Comparison of ENCODE assay signal across 10 mouse cellular contexts in genomic region chr6:124718703-124719102, GRCm38 (mm10). TPM values are rescaled to one million over a fixed set of nuclear protein-coding genes. Genes with fewer than 3 reads are reported as not detected.
DNase-seq lines count a peak whose midpoint lies in the region; ATAC-seq lines count a peak whose summit lies in the region.
"Had no signal": no experiment of that assay in that cellular context is flagged by ENCODE, and none has a peak within 500 bp of the region (broad histone marks: within the 10 kb centered on the region; RNA-seq: fewer than 3 reads in every experiment).

No protein-coding gene starts in this region.

- no peaks in the 10 kb centered on the region for H3K27me3 ChIP-seq in hindbrain, embryonic 11.5 days (ENCODE audit: control insufficient read depth, insufficient read depth, low read length)
- H3K27me3 ChIP-seq in hindbrain, embryonic 14.5 days (ENCODE audit: control insufficient read depth, insufficient read depth, low read length) = no peaks in the 10 kb centered on the region
- no peaks in the 10 kb centered on the region for H3K27me3 ChIP-seq in embryonic facial prominence, embryonic 14.5 days (replicated peaks; ENCODE audit: control insufficient read depth, insufficient read depth, low read length)
- H3K27me3 ChIP-seq in limb, embryonic 10.5 days (ENCODE audit: low read depth, poor library complexity, severe bottlenecking) = no peaks in the 10 kb centered on the region

- H3K9ac ChIP-seq in hindbrain, embryonic 11.5 days (ENCODE audit: low read depth, low read length) = no peak overlapping the region
- no peak overlapping the region for H3K9ac ChIP-seq in hindbrain, embryonic 14.5 days
- H3K9ac ChIP-seq in embryonic facial prominence, embryonic 14.5 days (ENCODE audit: low read depth, low read length) = peak overlapping the region; percentile 61

- H3K36me3 ChIP-seq in hindbrain, embryonic 11.5 days (ENCODE audit: control insufficient read depth, insufficient read depth, low read length) = peaks cover 13% of the 10 kb centered on the region
- H3K36me3 ChIP-seq in hindbrain, embryonic 14.5 days (replicated peaks; ENCODE audit: control insufficient read depth, insufficient read depth) = peaks cover 38% of the 10 kb centered on the region
- H3K36me3 ChIP-seq in embryonic facial prominence, embryonic 14.5 days (ENCODE audit: control insufficient read depth, insufficient read depth, low read length) = peaks cover 41% of the 10 kb centered on the region
- peaks cover 43% of the 10 kb centered on the region for H3K36me3 ChIP-seq in limb, embryonic 10.5 days

- H3K4me1 ChIP-seq in hindbrain, embryonic 11.5 days (replicated peaks; ENCODE audit: control insufficient read depth, insufficient read depth, low read length) = no peaks in the 10 kb centered on the region
- H3K4me1 ChIP-seq in hindbrain, embryonic 14.5 days (replicated peaks; ENCODE audit: control insufficient read depth, insufficient read depth, low read length) = peaks cover 3% of the 10 kb centered on the region; the same call in 1 of the 2 replicates
- H3K4me1 ChIP-seq in embryonic facial prominence, embryonic 14.5 days (ENCODE audit: control insufficient read depth, insufficient read depth, low read length) = no peaks in the 10 kb centered on the region
- peaks cover 28% of the 10 kb centered on the region for H3K4me1 ChIP-seq in limb, embryonic 10.5 days

- no peak overlapping the region for H3K27ac ChIP-seq in hindbrain, embryonic 11.5 days (ENCODE audit: low read depth, low read length)
- no peak overlapping the region for H3K27ac ChIP-seq in hindbrain, embryonic 14.5 days
- H3K27ac ChIP-seq in embryonic facial prominence, embryonic 14.5 days (replicated peaks; ENCODE audit: low read depth, low read length) = peak overlapping the region; percentile 80
- H3K27ac ChIP-seq in limb, embryonic 10.5 days = peak overlapping the region; percentile 61
- H3K27ac ChIP-seq: left cerebral cortex, adult 2 months had no signal

- H3K4me3 ChIP-seq in hindbrain, embryonic 11.5 days (ENCODE audit: low read depth, low read length) = no peak overlapping the region
- H3K4me3 ChIP-seq in hindbrain, embryonic 14.5 days (replicated peaks; ENCODE audit: low read length) = no peak overlapping the region
- peak overlapping the region; percentile 37 for H3K4me3 ChIP-seq in embryonic facial prominence, embryonic 14.5 days (ENCODE audit: low read depth, low read length)
- peak overlapping the region; percentile 10 for H3K4me3 ChIP-seq in limb, embryonic 10.5 days
- H3K4me3 ChIP-seq: left cerebral cortex, adult 2 months had no signal

- DNase-seq in hindbrain, embryonic 11.5 days (ENCODE audit: low spot score) = no peak
- DNase-seq in hindbrain, embryonic 14.5 days (ENCODE audit: low spot score) = no peak
- DNase-seq in embryonic facial prominence, embryonic 14.5 days (ENCODE audit: low spot score) = peak; percentile 83
- DNase-seq in limb, embryonic 10.5 days (ENCODE audit: low spot score) = no peak
- DNase-seq in ovary, postnatal 36 days (ENCODE audit: low spot score) = peak; percentile 52
- no peak for DNase-seq in cerebellum, adult 11 months
- DNase-seq in layer of hippocampus, postnatal 36 days = no peak
- DNase-seq in right cerebral cortex, postnatal 36 days (ENCODE audit: low spot score in 2 of 2) = no peak

- H3K4me2 ChIP-seq in hindbrain, embryonic 11.5 days (replicated peaks; ENCODE audit: low read depth, low read length) = no peak overlapping the region
- no peak overlapping the region for H3K4me2 ChIP-seq in hindbrain, embryonic 14.5 days (replicated peaks)
- peak overlapping the region; percentile 28 for H3K4me2 ChIP-seq in embryonic facial prominence, embryonic 14.5 days (ENCODE audit: low read depth, low read length)

- ATAC-seq in hindbrain, embryonic 11.5 days (ENCODE audit: low FRiP score) = 0 out of 2 replicates have a peak, but pooled peaks have one; percentile 3
- no peak for ATAC-seq in hindbrain, embryonic 14.5 days (ENCODE audit: low FRiP score)
- peak; percentile 64; the same call in 1 of the 2 replicates for ATAC-seq in embryonic facial prominence, embryonic 14.5 days (ENCODE audit: low read depth)

- no peaks in the 10 kb centered on the region for H3K9me3 ChIP-seq in hindbrain, embryonic 11.5 days (ENCODE audit: control insufficient read depth, low read length)
- H3K9me3 ChIP-seq in hindbrain, embryonic 14.5 days (ENCODE audit: control insufficient read depth, low read length) = no peaks in the 10 kb centered on the region
- no peaks in the 10 kb centered on the region for H3K9me3 ChIP-seq in embryonic facial prominence, embryonic 14.5 days (ENCODE audit: control insufficient read depth, low read length)
- no peaks in the 10 kb centered on the region for H3K9me3 ChIP-seq in limb, embryonic 10.5 days (replicated peaks)

- 49% methylated on average over 10 of the region's 16 CpGs for WGBS in hindbrain, embryonic 11.5 days
- WGBS in hindbrain, embryonic 14.5 days = 65% methylated on average over 16 of the region's 16 CpGs
- WGBS in embryonic facial prominence, embryonic 14.5 days = 58% methylated on average over 12 of the region's 16 CpGs
- 51% methylated on average over 16 of the region's 16 CpGs for WGBS in limb, embryonic 10.5 days

RNA-seq across cellular contexts. Expression of gene Phb2, which starts 6.6 kb away (rescaled TPM):
- polyA plus RNA-seq in hindbrain, embryonic 11.5 days (2014; fragmentation: Nextera tagmentation; extraction: Ambion mirVana) = 318 and 336 TPM in 2 replicates
- polyA plus RNA-seq in hindbrain, embryonic 14.5 days (2014; fragmentation: Nextera tagmentation; extraction: Ambion mirVana) = 241 and 242 TPM in 2 replicates
- 286 and 299 TPM in 2 replicates for polyA plus RNA-seq in embryonic facial prominence, embryonic 14.5 days (2014; fragmentation: Nextera tagmentation; extraction: Ambion mirVana)
- 501 and 622 TPM in 2 replicates for polyA plus RNA-seq in limb, embryonic 10.5 days (2016; fragmentation: Nextera tagmentation; extraction: Ambion mirVana)
- 100 to 1,000 TPM; 114 to 129 TPM for total RNA-seq in layer of hippocampus, postnatal 36 days (2021)

RNA-seq across cellular contexts. Expression of gene Emg1, which starts 6.7 kb away (rescaled TPM):
- 196 and 203 TPM in 2 replicates for polyA plus RNA-seq in hindbrain, embryonic 11.5 days (2014; fragmentation: Nextera tagmentation; extraction: Ambion mirVana)
- 91.4 and 94.1 TPM in 2 replicates for polyA plus RNA-seq in hindbrain, embryonic 14.5 days (2014; fragmentation: Nextera tagmentation; extraction: Ambion mirVana)
- 172 and 175 TPM in 2 replicates for polyA plus RNA-seq in embryonic facial prominence, embryonic 14.5 days (2014; fragmentation: Nextera tagmentation; extraction: Ambion mirVana)
- 254 and 298 TPM in 2 replicates for polyA plus RNA-seq in limb, embryonic 10.5 days (2016; fragmentation: Nextera tagmentation; extraction: Ambion mirVana)
- 10 to 100 TPM; 54.3 to 64.9 TPM for total RNA-seq in layer of hippocampus, postnatal 36 days (2021)

RNA-seq across cellular contexts. Expression of gene Ptpn6, which starts 19.8 kb away (rescaled TPM):
- 7.1 and 7.9 TPM in 2 replicates for polyA plus RNA-seq in hindbrain, embryonic 11.5 days (2014; fragmentation: Nextera tagmentation; extraction: Ambion mirVana)
- polyA plus RNA-seq in hindbrain, embryonic 14.5 days (2014; fragmentation: Nextera tagmentation; extraction: Ambion mirVana) = 3.5 and 4.3 TPM in 2 replicates
- polyA plus RNA-seq in embryonic facial prominence, embryonic 14.5 days (2014; fragmentation: Nextera tagmentation; extraction: Ambion mirVana) = 14.3 and 16.1 TPM in 2 replicates
- 6.2 and 7.6 TPM in 2 replicates for polyA plus RNA-seq in limb, embryonic 10.5 days (2016; fragmentation: Nextera tagmentation; extraction: Ambion mirVana)
- 1 to 10 TPM; 2.9 to 3.0 TPM for total RNA-seq in layer of hippocampus, postnatal 36 days (2021)

RNA-seq across cellular contexts. Expression of gene Grcc10, which starts 22.5 kb away (rescaled TPM):
- 553 and 590 TPM in 2 replicates for polyA plus RNA-seq in hindbrain, embryonic 11.5 days (2014; fragmentation: Nextera tagmentation; extraction: Ambion mirVana)
- polyA plus RNA-seq in hindbrain, embryonic 14.5 days (2014; fragmentation: Nextera tagmentation; extraction: Ambion mirVana) = 616 and 701 TPM in 2 replicates
- polyA plus RNA-seq in embryonic facial prominence, embryonic 14.5 days (2014; fragmentation: Nextera tagmentation; extraction: Ambion mirVana) = 392 and 415 TPM in 2 replicates
- 384 and 460 TPM in 2 replicates for polyA plus RNA-seq in limb, embryonic 10.5 days (2016; fragmentation: Nextera tagmentation; extraction: Ambion mirVana)
- total RNA-seq in layer of hippocampus, postnatal 36 days (2021) = 100 to 1,000 TPM; 337 to 366 TPM

RNA-seq across cellular contexts. Expression of gene Gm45234, which starts 37.1 kb away (rescaled TPM):
- polyA plus RNA-seq in hindbrain, embryonic 11.5 days (2014; fragmentation: Nextera tagmentation; extraction: Ambion mirVana) = not detected in 2 replicates
- not detected in 2 replicates for polyA plus RNA-seq in hindbrain, embryonic 14.5 days (2014; fragmentation: Nextera tagmentation; extraction: Ambion mirVana)
- polyA plus RNA-seq in embryonic facial prominence, embryonic 14.5 days (2014; fragmentation: Nextera tagmentation; extraction: Ambion mirVana) = not detected in 2 replicates
- polyA plus RNA-seq in limb, embryonic 10.5 days (2016; fragmentation: Nextera tagmentation; extraction: Ambion mirVana) = not detected in 2 replicates
- total RNA-seq in layer of hippocampus, postnatal 36 days (2021) = not detected
- total RNA-seq: gastrocnemius, adult 18-20 months; left cerebral cortex, adult 2 months had no signal

Comparison
In these comparisons a context has a peak if more than half of its experiments do, and no peak if none do; other contexts are left out.
1. DNase-seq: peak in embryonic facial prominence, embryonic 14.5 days (single experiment) and ovary, postnatal 36 days (single experiment); none in hindbrain, embryonic 11.5 days (single experiment), hindbrain, embryonic 14.5 days (single experiment), limb, embryonic 10.5 days (single experiment), cerebellum, adult 11 months (single experiment), layer of hippocampus, postnatal 36 days (0 of 2) and right cerebral cortex, postnatal 36 days (0 of 2).
2. H3K27ac ChIP-seq: peak in embryonic facial prominence, embryonic 14.5 days (single experiment) and limb, embryonic 10.5 days (single experiment); none in hindbrain, embryonic 11.5 days (single experiment) and hindbrain, embryonic 14.5 days (single experiment).
3. H3K4me3 ChIP-seq: peak in embryonic facial prominence, embryonic 14.5 days (single experiment) and limb, embryonic 10.5 days (single experiment); none in hindbrain, embryonic 11.5 days (single experiment) and hindbrain, embryonic 14.5 days (single experiment).